18 mouse cellular contexts compared by ENCODE assay signal in the genomic region with DNA sequence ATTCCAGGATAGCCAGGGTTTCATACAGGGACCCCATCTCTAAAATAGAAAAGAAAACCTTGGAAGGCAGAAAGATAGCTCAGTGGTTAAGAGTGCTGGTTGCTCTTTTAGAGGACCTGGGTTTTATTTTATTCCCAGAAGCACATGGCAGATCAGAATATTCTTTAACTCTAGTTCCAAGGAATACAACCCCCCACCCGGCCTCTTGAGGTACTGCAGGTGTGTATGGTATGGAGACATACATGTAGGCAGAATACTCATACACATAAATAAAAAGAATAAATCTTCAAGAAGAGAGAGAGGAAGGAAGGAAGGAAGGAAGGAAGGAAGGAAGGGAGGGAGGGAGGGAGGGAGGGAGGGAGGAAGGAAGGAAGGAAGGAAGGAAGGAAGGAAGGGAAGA.
A peak's percentile ranks its signal among the peaks of the same experiment; 100 is the strongest.
DNase-seq lines count a peak whose midpoint lies in the region; ATAC-seq and TF ChIP-seq lines count a peak whose summit lies in the region.
"Had no signal": no experiment of that assay in that cellular context is flagged by ENCODE, and none has a peak within 500 bp of the region (broad histone marks: within the 10 kb centered on the region; RNA-seq: fewer than 3 reads in every experiment).

No protein-coding gene starts in this region.

- H3K4me3 ChIP-seq in ES-E14 (ENCODE audit: insufficient read depth in 1 of 2, low read depth in 1 of 2, low read length in 2 of 2, poor library complexity in 1 of 2, severe bottlenecking in 1 of 2) = no peak overlapping the region
- H3K4me3 ChIP-seq: embryonic facial prominence, embryonic 13.5 days; forebrain, embryonic 13.5 days; heart, embryonic 10.5 days; hindbrain, embryonic 12.5 days had no signal

- H3K9me3 ChIP-seq in ES-E14 (ENCODE audit: control insufficient read depth, insufficient read depth, low read depth, low read length) = no peaks in the 10 kb centered on the region
- H3K9me3 ChIP-seq: embryonic facial prominence, embryonic 13.5 days; forebrain, embryonic 13.5 days; heart, embryonic 10.5 days; hindbrain, embryonic 12.5 days had no signal

- H3K9ac ChIP-seq in ES-E14 (ENCODE audit: insufficient read depth, low read depth, low read length, poor library complexity, severe bottlenecking) = no peak overlapping the region
- H3K9ac ChIP-seq: embryonic facial prominence, embryonic 13.5 days; forebrain, embryonic 13.5 days; forebrain, postnatal 0 days; hindbrain, embryonic 12.5 days had no signal

- in situ Hi-C loops in ES-E14 (cut with MboI; ENCODE audit: low sequenced_read_pairs in 2 of 2, unreplicated experiment in 2 of 2) = no loop called here

- DNase-seq in thymus, postnatal 4 days = peak; percentile 8
- no peak for DNase-seq in thymus, adult 18-20 months
- no peak for DNase-seq in ES-E14 (ENCODE audit: low read depth, low spot score)
- DNase-seq in embryo, embryonic 10 days (ENCODE audit: low spot score) = no peak
- DNase-seq in gastrocnemius, postnatal 36 days = no peak
- DNase-seq: cerebellum, adult 11-12 months; cerebellum, adult 9-10 months; cerebellum, postnatal 25 days; forebrain, postnatal 0 days; gastrocnemius, postnatal 25 days; heart, postnatal 4 days had no signal

- H3K27ac ChIP-seq in ES-E14 (ENCODE audit: insufficient read depth, low read depth, low read length, poor library complexity, severe bottlenecking) = peak overlapping the region; percentile 27; the same call in 1 of the 2 replicates
- H3K27ac ChIP-seq: embryonic facial prominence, embryonic 13.5 days; forebrain, embryonic 13.5 days; hindbrain, embryonic 12.5 days had no signal

- H3K4me1 ChIP-seq in ES-E14 (ENCODE audit: control insufficient read depth in 2 of 2, insufficient read depth in 2 of 2, low read length in 2 of 2, poor library complexity in 1 of 2) = peaks cover 25 to 34% of the 10 kb centered on the region in 2 experiments
- H3K4me1 ChIP-seq: embryonic facial prominence, embryonic 13.5 days; hindbrain, embryonic 12.5 days had no signal

- no peaks in the 10 kb centered on the region for H3K36me3 ChIP-seq in ES-E14 (ENCODE audit: control insufficient read depth, insufficient read depth, low read length, poor library complexity, severe bottlenecking)
- H3K36me3 ChIP-seq: embryonic facial prominence, embryonic 13.5 days; heart, embryonic 10.5 days; hindbrain, embryonic 12.5 days had no signal

- ATAC-seq in erythroblast, adult 5-6 weeks (replicated peaks; ENCODE audit: low FRiP score, poor library complexity, severe bottlenecking) = 0 out of 2 replicates have a peak, but pooled peaks have one; percentile 46
- ATAC-seq: activated CD4-positive, CD25-positive, alpha-beta regulatory T cell, adult 4 months; forebrain, embryonic 13.5 days; forebrain, postnatal 0 days; inflammation-experienced regulatory T-cells, adult 6 months had no signal

- intact Hi-C loops in gastrocnemius, postnatal 36 days (cut with DNase I) = no loop called here

TF ChIP-seq in ES-E14, 5 proteins besides CTCF, POLR2A, EP300 and RAD21:
- TF ChIP-seq ZNF384 (IDR thresholded peaks at IDR 0.05; ENCODE audit: low read depth, low read length) (no peak), CHD2 (IDR thresholded peaks at IDR 0.05; ENCODE audit: low read depth, low read length) (no peak), HCFC1 (IDR thresholded peaks at IDR 0.05; ENCODE audit: borderline replicate concordance, insufficient read depth, low read length) (no peak), MAFK (IDR thresholded peaks at IDR 0.05; ENCODE audit: insufficient read depth, low read depth, low read length) (no peak), ZC3H11A (IDR thresholded peaks at IDR 0.05; ENCODE audit: borderline replicate concordance, low read depth, low read length) (no peak)
